8 mouse cellular contexts compared by ENCODE assay signal in the genomic region with DNA sequence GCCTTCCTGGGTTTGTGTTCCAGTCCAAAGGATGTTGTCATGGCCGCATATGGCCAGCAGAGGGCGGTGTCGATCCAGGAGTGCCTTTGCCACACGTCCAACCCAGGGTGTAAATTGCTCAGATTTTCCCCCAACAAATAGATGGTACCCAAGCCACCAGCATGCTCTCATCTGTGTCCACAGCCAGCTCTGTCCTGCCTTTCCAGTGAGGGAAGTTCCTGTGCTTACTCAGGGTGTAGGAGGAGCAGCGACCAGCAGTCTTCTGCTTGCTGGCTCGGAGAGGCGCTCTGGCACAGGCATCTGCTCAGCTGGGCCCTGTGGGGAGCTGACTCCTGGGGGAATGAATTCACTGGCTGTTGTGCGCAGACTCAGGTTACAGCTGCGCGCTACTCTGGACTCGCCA. TPM values are rescaled to one million over a fixed set of nuclear protein-coding genes. Genes with fewer than 3 reads are reported as not detected.
A peak's percentile ranks its signal among the peaks of the same experiment; 100 is the strongest.
DNase-seq lines count a peak whose midpoint lies in the region; ATAC-seq and TF ChIP-seq lines count a peak whose summit lies in the region.

No protein-coding gene starts in this region.

- H3K9me3 ChIP-seq in megakaryocyte, embryonic 14.5 days, result no peaks in the 10 kb centered on the region
- H3K9me3 ChIP-seq in midbrain, embryonic 12.5 days, result no peaks in the 10 kb centered on the region
- H3K9me3 ChIP-seq in stomach, embryonic 15.5 days, result no peaks in the 10 kb centered on the region

- H3K4me3 ChIP-seq in megakaryocyte, embryonic 14.5 days (replicated peaks), result peak overlapping the region; percentile 70
- H3K4me3 ChIP-seq in gastrocnemius, adult 2 months, result peak overlapping the region; percentile 52
- peak overlapping the region; percentile 27; the same call in 1 of the 2 replicates for H3K4me3 ChIP-seq in midbrain, embryonic 12.5 days
- H3K4me3 ChIP-seq in stomach, embryonic 15.5 days (replicated peaks), result peak overlapping the region; percentile 13; the same call in 1 of the 2 replicates

- no peak overlapping the region for H3K27ac ChIP-seq in gastrocnemius, adult 2 months
- H3K27ac ChIP-seq in midbrain, embryonic 12.5 days (replicated peaks), result no peak overlapping the region
- H3K27ac ChIP-seq in stomach, embryonic 15.5 days, result no peak overlapping the region

- H3K4me2 ChIP-seq in midbrain, embryonic 12.5 days (replicated peaks), result peak overlapping the region; percentile 46
- peak overlapping the region; percentile 42 for H3K4me2 ChIP-seq in stomach, embryonic 15.5 days

- ATAC-seq in megakaryocyte, adult 5-6 weeks (ENCODE audit: poor library complexity, severe bottlenecking), result no peak
- ATAC-seq in midbrain, embryonic 12.5 days (ENCODE audit: low FRiP score, low read depth), result peak; percentile 75
- ATAC-seq in stomach, embryonic 15.5 days (ENCODE audit: insufficient read depth, low FRiP score, low read depth), result peak; percentile 27; the same call in 1 of the 2 replicates

- peaks cover 7% of the 10 kb centered on the region for H3K4me1 ChIP-seq in megakaryocyte, embryonic 14.5 days
- 0 out of 2 replicates have a peak, but pooled peaks cover 4% of the 10 kb centered on the region for H3K4me1 ChIP-seq in midbrain, embryonic 12.5 days
- H3K4me1 ChIP-seq in stomach, embryonic 15.5 days, result no peaks in the 10 kb centered on the region

- peaks cover 8% of the 10 kb centered on the region for H3K27me3 ChIP-seq in megakaryocyte, embryonic 14.5 days (replicated peaks)
- H3K27me3 ChIP-seq in midbrain, embryonic 12.5 days, result no peaks in the 10 kb centered on the region; the same call in 1 of the 2 replicates
- H3K27me3 ChIP-seq in stomach, embryonic 15.5 days (replicated peaks), result no peaks in the 10 kb centered on the region

- peak; percentile 82 for TF ChIP-seq CTCF in gastrocnemius, adult 2 months (IDR thresholded peaks at IDR 0.05)

- peak; percentile 59 to 82 for DNase-seq in cerebellum, postnatal 4 days (ENCODE audit: low spot score in 2 of 2)
- peak; percentile 71 for DNase-seq in gastrocnemius, adult 2 months
- peak; percentile 8 for DNase-seq in induced T-regulatory cell, adult 2 months (ENCODE audit: low read depth)
- DNase-seq in left cerebral cortex, adult 9 months (ENCODE audit: low spot score in 2 of 2), result peak; percentile 52 to 84

- intact Hi-C loops in gastrocnemius, adult 2 months (cut with DNase I), result loop anchor here (1.0 to 5.0 kb wide), 3 partner anchors 323 to 834 kb away; no protein-coding TSS in a partner anchor

- WGBS in midbrain, embryonic 12.5 days, result under 1% methylated on average over 11 of the region's 11 CpGs
- 4% methylated on average over 11 of the region's 11 CpGs for WGBS in stomach, embryonic 15.5 days

- H3K36me3 ChIP-seq in megakaryocyte, embryonic 14.5 days (replicated peaks; ENCODE audit: low read length), result no peaks in the 10 kb centered on the region
- no peaks in the 10 kb centered on the region for H3K36me3 ChIP-seq in midbrain, embryonic 12.5 days
- no peaks in the 10 kb centered on the region for H3K36me3 ChIP-seq in stomach, embryonic 15.5 days

- H3K9ac ChIP-seq in midbrain, embryonic 12.5 days (replicated peaks), result no peak overlapping the region
- H3K9ac ChIP-seq in stomach, embryonic 15.5 days, result no peak overlapping the region

RNA-seq across cellular contexts. Expression of a gene that starts 17.5 kb away (rescaled TPM):
- polyA plus RNA-seq in megakaryocyte, embryonic 14.5 days (2012; ENCODE audit: insufficient read depth, low replicate concordance), result not detected in 2 replicates
- total RNA-seq in megakaryocyte, adult 5-6 weeks (2015), result not detected in 2 replicates
- total RNA-seq in megakaryocyte, adult 5-6 weeks (2017), result not detected in 2 replicates
- total RNA-seq in gastrocnemius, adult 2 months (2021), result not detected
- polyA plus RNA-seq in midbrain, embryonic 12.5 days (2016; fragmentation: Nextera tagmentation; extraction: Ambion mirVana), result not detected in 2 replicates
- not detected in 2 replicates for polyA plus RNA-seq in stomach, embryonic 15.5 days (2015; fragmentation: Nextera tagmentation; extraction: Ambion mirVana)

Comparison
In these comparisons a context has a peak if more than half of its experiments do, and no peak if none do; other contexts are left out.
1. H3K4me3 ChIP-seq: peak in every context shown above with its lines; median percentile 70 in megakaryocyte, embryonic 14.5 days; 52 in gastrocnemius, adult 2 months; 27 in midbrain, embryonic 12.5 days; 13 in stomach, embryonic 15.5 days.
2. DNase-seq: peak in every context shown above with its lines; median percentile 71 in gastrocnemius, adult 2 months; 70 in cerebellum, postnatal 4 days; 68 in left cerebral cortex, adult 9 months; 8 in induced T-regulatory cell, adult 2 months.